In genomic region chr5:139794137-139794536, GRCm38 (mm10) we compare ENCODE assay signal across 13 mouse cellular contexts. TPM values are rescaled to one million over a fixed set of nuclear protein-coding genes. Genes with fewer than 3 reads are reported as not detected.
DNase-seq lines count a peak whose midpoint lies in the region; ATAC-seq and TF ChIP-seq lines count a peak whose summit lies in the region.
"Had no signal": no experiment of that assay in that cellular context is flagged by ENCODE, and none has a peak within 500 bp of the region (broad histone marks: within the 10 kb centered on the region; RNA-seq: fewer than 3 reads in every experiment).

No protein-coding gene starts in this region.

- peak overlapping the region; percentile 95 for H3K4me2 ChIP-seq in liver, embryonic 14.5 days (ENCODE audit: low read depth)

- no peak for TF ChIP-seq EP300 in liver, embryonic 14.5 days (IDR thresholded peaks at IDR 0.05; ENCODE audit: low read depth)

- ATAC-seq in G1E (ENCODE audit: extremely low read depth, insufficient number of reproducible peaks, low FRiP score, poor library complexity, severe bottlenecking), result no peak
- no peak for ATAC-seq in liver, embryonic 14.5 days (ENCODE audit: insufficient read depth)

- H3K27me3 ChIP-seq in G1E (ENCODE audit: insufficient read depth, low read length), result no peaks in the 10 kb centered on the region
- no peaks in the 10 kb centered on the region for H3K27me3 ChIP-seq in liver, embryonic 14.5 days (ENCODE audit: control insufficient read depth, insufficient read depth, low read length)
- H3K27me3 ChIP-seq in embryonic facial prominence, embryonic 10.5 days (replicated peaks; ENCODE audit: low read depth, poor library complexity, severe bottlenecking), result peaks cover 4% of the 10 kb centered on the region; the same call in 1 of the 2 replicates

- H3K4me1 ChIP-seq in G1E (ENCODE audit: insufficient read depth, low read depth, low read length), result peaks cover 87% of the 10 kb centered on the region
- peaks cover 41% of the 10 kb centered on the region for H3K4me1 ChIP-seq in brown adipose tissue, adult 24 weeks (ENCODE audit: control insufficient read depth, insufficient read depth, insufficient read length, low read length)
- peaks cover 34 to 55% of the 10 kb centered on the region in 2 experiments for H3K4me1 ChIP-seq in liver, embryonic 14.5 days (replicated peaks; ENCODE audit: control insufficient read depth in 2 of 2, insufficient read depth in 2 of 2, low read length in 1 of 2)
- peaks cover 82% of the 10 kb centered on the region for H3K4me1 ChIP-seq in embryonic facial prominence, embryonic 10.5 days

- peak overlapping the region; percentile 96; the same call in 1 of the 2 replicates for H3K4me3 ChIP-seq in G1E (ENCODE audit: low read depth, low read length)
- peak overlapping the region; percentile 42; the same call in 1 of the 2 replicates for H3K4me3 ChIP-seq in brown adipose tissue, adult 24 weeks (ENCODE audit: insufficient read depth, low read depth, low read length)
- peak overlapping the region; percentile 72 to 77 for H3K4me3 ChIP-seq in liver, embryonic 14.5 days (ENCODE audit: insufficient read depth in 1 of 2, low read depth in 2 of 2, low read length in 2 of 2)
- H3K4me3 ChIP-seq in embryonic facial prominence, embryonic 10.5 days, result no peak overlapping the region
- H3K4me3 ChIP-seq: embryonic facial prominence, embryonic 13.5 days had no signal

- TF ChIP-seq CTCF in G1E (IDR thresholded peaks at IDR 0.05; ENCODE audit: low read depth, low read length), result no peak
- no peak for TF ChIP-seq CTCF in liver, embryonic 14.5 days (IDR thresholded peaks at IDR 0.05; ENCODE audit: low read depth)

- peak overlapping the region; percentile 94 for H3K27ac ChIP-seq in brown adipose tissue, adult 24 weeks (replicated peaks; ENCODE audit: low read depth, low read length)
- H3K27ac ChIP-seq in liver, embryonic 14.5 days, result peak overlapping the region; percentile 93
- H3K27ac ChIP-seq in embryonic facial prominence, embryonic 10.5 days (replicated peaks), result no peak overlapping the region
- H3K27ac ChIP-seq: embryonic facial prominence, embryonic 13.5 days had no signal

- DNase-seq in kidney, adult 9 months, result peak; percentile 41
- no peak for DNase-seq in kidney, postnatal 4 days
- DNase-seq in G1E (ENCODE audit: low spot score), result no peak
- DNase-seq in liver, embryonic 14.5 days (ENCODE audit: low read depth in 3 of 3, low spot score in 3 of 3), result no peak
- DNase-seq in embryonic facial prominence, embryonic 10.5 days (ENCODE audit: low spot score), result no peak
- no peak for DNase-seq in adrenal gland, postnatal 4 days (ENCODE audit: low spot score in 2 of 2)
- DNase-seq: cerebellum, adult 2 months; right cerebral cortex, postnatal 14 days had no signal

- 68% methylated on average over 5 of the region's 5 CpGs for WGBS in liver, embryonic 14.5 days (ENCODE audit: insufficient replicate concordance)
- 86% methylated on average over 5 of the region's 5 CpGs for WGBS in embryonic facial prominence, embryonic 10.5 days

- H3K36me3 ChIP-seq in G1E (replicated peaks), result peaks cover 66% of the 10 kb centered on the region
- H3K36me3 ChIP-seq in liver, embryonic 14.5 days (replicated peaks; ENCODE audit: control insufficient read depth, insufficient read depth, low read depth), result peaks cover 29% of the 10 kb centered on the region
- H3K36me3 ChIP-seq in embryonic facial prominence, embryonic 10.5 days (replicated peaks), result peaks cover 2% of the 10 kb centered on the region; the same call in 1 of the 2 replicates
- H3K36me3 ChIP-seq: embryonic facial prominence, embryonic 13.5 days had no signal

- H3K9me3 ChIP-seq in G1E (replicated peaks), result no peaks in the 10 kb centered on the region
- no peaks in the 10 kb centered on the region for H3K9me3 ChIP-seq in liver, embryonic 14.5 days (ENCODE audit: control insufficient read depth, low read length)
- no peaks in the 10 kb centered on the region for H3K9me3 ChIP-seq in embryonic facial prominence, embryonic 10.5 days
- H3K9me3 ChIP-seq: embryonic facial prominence, embryonic 13.5 days had no signal

- H3K9ac ChIP-seq in liver, embryonic 14.5 days (replicated peaks), result peak overlapping the region; percentile 82
- H3K9ac ChIP-seq: embryonic facial prominence, embryonic 13.5 days had no signal

RNA-seq across cellular contexts. Expression of gene Mafk, which starts 2.8 kb away (rescaled TPM):
- total RNA-seq in G1E (2014; fragmentation: Nextera tagmentation) (6.6 and 14.6 TPM in 2 replicates), G1E (2017) (24.9 and 30.9 TPM in 2 replicates)
- 34.5 and 39.6 TPM in 2 replicates for polyA plus RNA-seq in G1E (2012)
- polyA plus RNA-seq in brown adipose tissue, adult 24 weeks (2012; ENCODE audit: insufficient read depth, insufficient read length, missing spikeins), result 7.7 and 8.7 TPM in 2 replicates
- polyA plus RNA-seq in liver, embryonic 14.5 days (2012; rRNA removed), result 21.6 and 23.0 TPM in 2 replicates
- 20.7 and 22.7 TPM in 2 replicates for polyA plus RNA-seq in liver, embryonic 14.5 days (2014; fragmentation: Nextera tagmentation; extraction: Ambion mirVana)
- 9.2 and 10.5 TPM in 2 replicates for polyA plus RNA-seq in embryonic facial prominence, embryonic 10.5 days (2016; fragmentation: Nextera tagmentation; extraction: Ambion mirVana)
- total RNA-seq in adrenal gland, postnatal 4 days (2021), result 10 to 100 TPM; 21.9 to 23.2 TPM

RNA-seq across cellular contexts. Expression of gene Ints1, which starts 18.7 kb away (rescaled TPM):
- total RNA-seq in G1E (2014; fragmentation: Nextera tagmentation), result 67.6 and 84.0 TPM in 2 replicates
- 22.1 and 25.2 TPM in 2 replicates for total RNA-seq in G1E (2017)
- polyA plus RNA-seq in G1E (2012), result 108 and 115 TPM in 2 replicates
- polyA plus RNA-seq in brown adipose tissue, adult 24 weeks (2012; ENCODE audit: insufficient read depth, insufficient read length, missing spikeins), result 15.5 and 15.9 TPM in 2 replicates
- polyA plus RNA-seq in liver, embryonic 14.5 days (2012; rRNA removed), result 12.1 and 14.5 TPM in 2 replicates
- polyA plus RNA-seq in liver, embryonic 14.5 days (2014; fragmentation: Nextera tagmentation; extraction: Ambion mirVana), result 13.5 and 17.5 TPM in 2 replicates
- polyA plus RNA-seq in embryonic facial prominence, embryonic 10.5 days (2016; fragmentation: Nextera tagmentation; extraction: Ambion mirVana), result 42.6 and 44.4 TPM in 2 replicates
- 10 to 100 TPM; 52.8 to 65.7 TPM for total RNA-seq in adrenal gland, postnatal 4 days (2021)

RNA-seq across cellular contexts. Expression of gene Tmem184a, which starts 25.6 kb away (rescaled TPM):
- total RNA-seq in G1E (2014; fragmentation: Nextera tagmentation), result 2.4 and 3.4 TPM in 2 replicates
- total RNA-seq in G1E (2017), result 1.0 and 1.3 TPM in 2 replicates
- polyA plus RNA-seq in G1E (2012), result 4.2 and 5.7 TPM in 2 replicates
- polyA plus RNA-seq in brown adipose tissue, adult 24 weeks (2012; ENCODE audit: insufficient read depth, insufficient read length, missing spikeins), result 2.1 TPM in 1 of 2 replicates, not detected in the other
- polyA plus RNA-seq in liver, embryonic 14.5 days (2012; rRNA removed), result 0.75 TPM in 2 replicates
- 0.90 and 1.2 TPM in 2 replicates for polyA plus RNA-seq in liver, embryonic 14.5 days (2014; fragmentation: Nextera tagmentation; extraction: Ambion mirVana)
- 3.5 and 4.3 TPM in 2 replicates for polyA plus RNA-seq in embryonic facial prominence, embryonic 10.5 days (2016; fragmentation: Nextera tagmentation; extraction: Ambion mirVana)
- 1 to 10 TPM; 1.5 to 3.9 TPM for total RNA-seq in adrenal gland, postnatal 4 days (2021)
- total RNA-seq: megakaryocyte progenitor cell, adult 5-6 weeks had no signal

RNA-seq across cellular contexts. Expression of gene Gm26938, which starts 32.1 kb away (rescaled TPM):
- total RNA-seq in G1E (2014; fragmentation: Nextera tagmentation) (not detected in 2 replicates), G1E (2017) (not detected in 2 replicates)
- not detected in 2 replicates for polyA plus RNA-seq in G1E (2012)
- not detected in 2 replicates for polyA plus RNA-seq in brown adipose tissue, adult 24 weeks (2012; ENCODE audit: insufficient read depth, insufficient read length, missing spikeins)
- not detected in 2 replicates for polyA plus RNA-seq in liver, embryonic 14.5 days (2012; rRNA removed)
- polyA plus RNA-seq in liver, embryonic 14.5 days (2014; fragmentation: Nextera tagmentation; extraction: Ambion mirVana), result not detected in 2 replicates
- not detected in 2 replicates for polyA plus RNA-seq in embryonic facial prominence, embryonic 10.5 days (2016; fragmentation: Nextera tagmentation; extraction: Ambion mirVana)
- not detected for total RNA-seq in adrenal gland, postnatal 4 days (2021)
- total RNA-seq: left cerebral cortex, adult 8-10 months; megakaryocyte progenitor cell, adult 5-6 weeks had no signal
- polyA plus RNA-seq: cerebellum, adult 2 months; thymus, adult 2 months had no signal

RNA-seq across cellular contexts. Expression of gene Psmg3, which starts 32.5 kb away (rescaled TPM):
- 14.0 and 17.5 TPM in 2 replicates for total RNA-seq in G1E (2014; fragmentation: Nextera tagmentation)
- 29.3 and 34.7 TPM in 2 replicates for total RNA-seq in G1E (2017)
- 50.3 and 52.7 TPM in 2 replicates for polyA plus RNA-seq in G1E (2012)
- 17.8 and 20.9 TPM in 2 replicates for polyA plus RNA-seq in brown adipose tissue, adult 24 weeks (2012; ENCODE audit: insufficient read depth, insufficient read length, missing spikeins)
- polyA plus RNA-seq in liver, embryonic 14.5 days (2012; rRNA removed), result 34.5 and 41.9 TPM in 2 replicates
- 46.5 and 56.0 TPM in 2 replicates for polyA plus RNA-seq in liver, embryonic 14.5 days (2014; fragmentation: Nextera tagmentation; extraction: Ambion mirVana)
- 91.9 and 95.0 TPM in 2 replicates for polyA plus RNA-seq in embryonic facial prominence, embryonic 10.5 days (2016; fragmentation: Nextera tagmentation; extraction: Ambion mirVana)
- 10 to 100 TPM; 19.7 to 22.2 TPM for total RNA-seq in adrenal gland, postnatal 4 days (2021)
